Mouse (Mus musculus) T-helper 2 cell (primary cell): ENCODE results near the gene Rapgef3.

ENCODE experiments used
- in situ Hi-C: fragments of 300-600 bp; cut with MboI, MseI; formaldehyde crosslinking; loops from one replicate; pipeline ENCODE4 v1.15.1; 2025; ENCODE audit warnings: high pct_unique_total_duplicates

Gene Rapgef3

DNA sequence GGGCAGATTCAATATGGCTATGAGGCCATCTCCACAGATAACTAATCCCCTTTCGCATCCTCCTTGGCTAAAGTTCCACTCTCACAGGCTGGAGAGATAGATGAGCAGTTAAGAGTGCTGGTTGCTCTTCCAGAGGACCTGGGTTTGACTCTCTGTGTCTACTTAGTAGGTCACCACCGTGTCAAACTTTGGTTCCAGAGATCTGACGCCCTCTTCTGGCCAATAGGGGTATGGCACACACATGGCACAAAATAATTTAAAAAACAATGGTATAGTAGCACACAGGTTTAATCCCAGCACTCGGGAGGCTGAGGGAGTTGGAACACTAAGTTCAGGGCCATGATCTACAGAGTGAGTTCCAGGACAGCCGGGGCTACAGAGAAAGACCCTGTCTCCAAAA, 26.5 kb upstream of the Rapgef3 start:
- in situ Hi-C loops = loop anchor here (5.0 kb wide), 2 partner anchors 38 to 77 kb away; no protein-coding TSS in a partner anchor

DNA sequence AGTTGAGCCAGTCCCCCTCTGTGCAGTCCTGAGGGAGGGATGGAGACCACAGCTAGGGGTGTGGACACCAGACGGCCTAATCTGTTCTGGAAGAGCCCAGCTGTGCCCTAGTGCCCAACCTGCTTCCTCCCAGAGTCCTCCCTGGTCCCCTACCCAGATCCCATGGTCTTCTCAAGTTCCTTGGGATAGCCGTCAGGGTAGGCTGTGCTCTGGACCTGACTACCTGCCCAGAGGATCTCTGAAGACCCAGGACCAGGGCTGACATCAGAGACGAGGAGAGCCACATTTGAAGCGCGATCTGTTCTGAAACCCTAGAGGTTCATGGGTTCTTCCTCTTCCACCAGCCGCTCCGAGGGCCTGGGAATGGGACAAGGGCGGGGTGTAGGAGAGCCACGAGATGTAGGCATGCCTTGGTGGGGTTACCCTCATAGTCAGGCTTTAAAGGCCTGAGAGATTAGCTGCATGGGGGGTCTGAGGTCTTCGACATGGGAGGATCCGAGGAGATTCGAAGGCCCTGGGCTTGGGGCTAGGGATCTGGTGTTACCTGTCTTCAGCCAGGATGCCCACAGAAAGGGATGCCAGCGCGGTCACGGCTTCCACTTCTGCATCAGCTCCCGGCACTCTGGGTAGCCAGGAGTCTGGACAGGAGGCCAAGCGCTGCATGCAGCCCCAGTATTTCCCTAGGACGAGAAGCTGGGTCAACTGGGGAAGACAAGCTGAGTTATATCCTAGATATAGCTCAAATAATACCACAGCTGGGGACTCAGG, 25.8 kb upstream of the Rapgef3 start:
- in situ Hi-C loops = loop anchor here (5.0 kb wide), 2 partner anchors 39 to 76 kb away; no protein-coding TSS in a partner anchor

- in situ Hi-C loops = loop anchor here (5.0 kb wide), 2 partner anchors 41 to 74 kb away; no protein-coding TSS in a partner anchor
These were observed 23.4 kb upstream of the Rapgef3 start for GRCm38 (mm10) chr15:97791126-97791700.

- in situ Hi-C loops = loop anchor here (5.0 to 10.0 kb wide), 3 partner anchors 42 to 335 kb away; no protein-coding TSS in a partner anchor
These were observed 22.2 kb upstream of the Rapgef3 start for GRCm38 (mm10) chr15:97789761-97790505.

DNA sequence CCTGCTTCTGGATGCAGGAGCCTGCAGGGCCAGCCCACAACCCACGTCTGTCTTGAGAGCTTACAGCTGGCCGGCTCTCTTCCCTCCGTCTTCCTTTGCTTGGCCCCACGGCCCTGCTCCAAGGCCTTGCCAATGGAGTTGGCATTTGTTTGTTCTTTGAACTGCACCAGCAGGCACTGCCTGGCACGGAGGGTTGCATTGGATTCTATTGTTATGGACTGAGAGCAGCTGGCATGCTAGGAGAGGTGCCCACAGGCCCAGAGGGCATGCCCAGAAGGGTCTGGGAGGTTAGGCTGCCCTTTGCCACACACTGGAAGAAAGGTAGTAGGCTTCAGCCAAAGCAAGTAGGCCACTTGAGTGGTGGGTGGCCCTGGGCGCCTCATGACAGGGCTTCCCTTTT, 21.0 kb upstream of the Rapgef3 start:
- in situ Hi-C loops = loop anchor here (10.0 kb wide), 1 partner anchor 334 kb away; no protein-coding TSS in a partner anchor

DNA sequence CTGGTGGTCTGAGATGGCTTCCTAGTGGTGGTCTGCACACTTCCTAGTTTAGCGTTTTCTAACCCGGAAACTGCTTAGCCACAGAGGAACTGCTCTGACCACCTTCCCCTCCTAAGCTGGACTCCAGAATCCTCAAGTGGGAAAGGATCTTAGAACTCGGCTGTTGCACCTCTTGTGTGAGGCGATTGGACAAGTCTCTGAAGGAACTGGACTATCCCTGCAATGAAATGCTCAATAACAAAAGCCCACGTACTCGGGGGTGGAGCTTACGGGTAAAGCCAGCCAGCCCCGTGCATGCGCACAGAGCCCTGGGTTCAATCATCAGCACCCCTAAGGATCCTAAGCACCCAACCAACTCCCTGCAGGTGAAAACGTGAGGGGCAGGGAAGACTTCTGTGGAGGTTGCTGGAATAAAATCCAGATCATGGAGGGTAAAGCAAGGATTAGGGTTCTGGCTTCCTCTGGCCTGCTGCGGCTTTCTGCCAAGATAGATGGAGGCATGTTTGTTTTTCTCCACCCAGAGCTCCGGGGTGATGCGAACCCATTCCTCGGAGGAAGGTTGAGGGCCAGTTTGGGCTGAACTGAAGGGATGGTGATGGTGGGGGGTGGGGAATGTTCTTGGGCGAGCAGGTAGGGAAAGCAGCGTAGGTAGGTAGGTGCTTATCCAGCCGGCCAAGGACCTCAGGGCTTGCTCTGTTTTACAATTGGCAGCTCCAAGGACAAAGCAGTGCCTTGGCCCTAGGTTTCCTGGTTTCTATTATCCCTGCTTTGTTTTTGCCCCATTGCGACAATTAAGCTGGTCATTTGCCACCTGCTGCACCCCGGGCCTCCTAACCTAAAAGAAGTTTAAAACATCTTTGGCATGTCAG, 20.3 kb upstream of the Rapgef3 start:
- in situ Hi-C loops = loop anchor here (10.0 kb wide), 1 partner anchor 333 kb away; no protein-coding TSS in a partner anchor

DNA sequence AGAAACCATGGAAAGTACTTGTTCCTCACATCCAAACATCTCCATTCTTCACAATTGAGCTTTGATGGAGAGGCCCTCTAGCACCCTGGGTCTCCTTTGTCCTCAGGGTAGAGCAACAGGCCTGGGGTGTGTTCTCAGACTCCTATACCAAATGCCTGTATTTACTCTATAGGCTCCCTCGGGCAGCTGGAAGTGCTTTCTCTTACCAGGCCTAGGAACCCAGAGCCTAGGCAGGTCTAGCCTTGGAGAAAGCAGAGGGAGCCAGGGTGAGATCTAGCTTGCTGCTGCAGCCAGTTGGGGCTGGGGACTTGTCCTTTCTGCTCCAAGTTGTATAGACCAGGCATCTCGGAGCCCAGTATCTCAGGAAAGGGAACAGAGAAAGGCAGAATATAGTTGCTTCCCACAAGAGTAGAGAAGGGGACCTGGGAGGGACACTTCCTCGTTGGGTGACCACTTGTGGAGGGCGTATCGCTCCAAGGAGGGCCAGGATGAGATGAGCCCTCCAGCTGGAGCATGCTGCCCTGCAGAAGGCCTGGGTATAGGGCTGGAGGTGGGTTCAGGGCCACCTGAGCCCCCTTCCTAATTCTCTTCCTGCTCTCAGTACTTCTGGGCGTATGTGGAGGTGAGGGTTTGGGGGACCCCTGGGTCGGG, 19.5 kb upstream of the Rapgef3 start:
- in situ Hi-C loops = loop anchor here (10.0 kb wide), 1 partner anchor 332 kb away; no protein-coding TSS in a partner anchor

DNA sequence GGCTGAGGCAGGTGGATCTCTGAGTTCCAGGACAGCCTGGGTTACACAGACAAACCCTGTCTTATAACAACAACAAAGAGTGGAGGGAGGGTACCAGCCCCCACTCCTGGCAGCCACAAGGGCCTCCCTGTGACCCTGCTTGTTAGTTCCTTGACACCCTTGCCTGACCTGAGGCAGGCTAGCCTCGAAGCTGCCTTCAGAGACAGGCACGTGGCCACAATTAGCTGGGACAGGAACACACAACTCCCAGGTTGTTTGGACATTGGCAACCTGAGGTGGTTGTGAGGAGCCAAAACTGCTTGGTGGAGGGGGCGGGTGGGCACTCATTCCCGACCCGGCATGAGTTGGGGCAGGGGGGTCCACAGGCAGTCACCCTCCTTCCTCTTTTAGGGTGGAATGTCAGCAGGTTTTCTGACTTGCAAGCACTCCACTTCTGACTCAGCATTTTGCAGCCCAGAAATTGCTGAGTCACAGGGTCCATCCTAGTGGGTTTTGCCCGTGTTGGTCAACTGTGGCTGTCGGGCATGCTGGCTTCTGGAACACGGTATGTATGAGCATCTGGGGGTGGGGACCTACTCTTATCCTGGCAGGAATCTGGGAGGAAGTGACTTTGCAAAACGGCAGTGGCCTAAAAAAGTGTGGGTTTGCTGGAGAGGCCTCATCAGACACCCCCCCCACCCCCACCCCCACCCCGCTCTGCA, 18.8 kb upstream of the Rapgef3 start:
- in situ Hi-C loops = loop anchor here (10.0 kb wide), 1 partner anchor 332 kb away; no protein-coding TSS in a partner anchor

DNA sequence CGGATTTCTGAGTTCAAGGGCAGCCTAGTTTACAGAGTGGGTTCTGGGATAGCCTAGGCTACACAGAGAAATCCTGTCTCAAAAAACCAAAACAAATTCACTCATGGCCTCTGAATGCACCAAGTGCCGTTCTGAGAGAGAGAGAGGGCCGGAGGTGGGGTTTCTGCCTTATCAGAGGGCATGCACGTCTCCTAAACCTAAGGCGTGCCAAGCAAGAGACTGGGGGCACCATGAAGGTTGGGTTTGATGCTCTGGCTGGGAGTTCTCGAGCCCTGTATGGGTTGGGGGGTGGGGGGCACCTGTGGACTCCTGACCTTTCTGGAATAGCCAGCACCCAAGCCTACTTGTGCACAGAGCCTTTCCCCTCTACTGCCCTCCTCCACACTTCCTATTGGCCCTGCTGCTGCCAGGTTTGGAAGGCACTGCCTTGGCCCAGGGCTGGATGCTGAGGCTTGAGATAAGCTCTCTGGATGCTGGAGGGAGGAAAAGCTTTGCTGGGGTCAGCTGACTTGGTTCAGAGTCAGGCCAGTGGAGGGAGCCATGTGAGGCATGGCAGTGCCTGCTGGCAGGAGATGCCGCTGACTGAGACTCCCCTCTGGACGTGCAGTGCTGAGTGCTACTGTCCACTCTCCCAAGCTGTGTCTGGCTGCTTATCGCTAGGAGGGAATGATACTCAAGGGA, 18.1 kb upstream of the Rapgef3 start:
- in situ Hi-C loops = loop anchor here (10.0 kb wide), 1 partner anchor 331 kb away; no protein-coding TSS in a partner anchor

DNA sequence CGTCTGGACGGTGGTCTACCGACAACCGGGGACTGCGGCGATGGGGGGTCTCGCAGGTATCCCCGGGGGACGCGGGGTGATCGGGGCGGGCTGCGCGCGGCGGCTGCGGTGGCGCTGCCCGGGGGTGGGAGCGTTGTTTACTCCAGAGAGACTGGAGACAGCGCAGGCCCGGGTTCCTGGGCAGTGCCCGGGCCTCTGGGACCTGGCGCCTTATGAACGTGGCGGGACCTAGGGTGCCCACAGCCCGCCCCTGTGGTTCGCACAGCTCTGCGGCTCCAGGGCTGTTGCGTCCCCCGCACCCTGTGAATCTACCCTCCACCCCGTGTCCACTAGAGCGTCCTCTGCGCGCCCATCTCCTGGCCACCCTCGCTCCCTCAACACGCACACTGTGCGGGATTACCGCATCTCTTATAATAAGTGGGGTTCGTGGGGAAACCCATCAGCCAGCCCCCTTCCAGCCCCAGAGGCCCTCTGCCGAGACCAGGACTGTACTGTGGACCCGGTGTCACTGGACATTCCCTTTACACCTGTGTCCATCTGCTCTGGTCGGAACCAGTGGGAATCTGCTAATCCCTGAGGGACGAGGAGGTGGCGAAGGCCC, 16.9 kb upstream of the Rapgef3 start:
- in situ Hi-C loops = loop anchor here (10.0 kb wide), 1 partner anchor 330 kb away; no protein-coding TSS in a partner anchor

- in situ Hi-C loops = loop anchor here (10.0 kb wide), 1 partner anchor 329 kb away; no protein-coding TSS in a partner anchor
These were observed 16.4 kb upstream of the Rapgef3 start for GRCm38 (mm10) chr15:97784092-97784559.

GRCm38 (mm10) chr15:97782749-97783105, 15.0 kb upstream of the Rapgef3 start:
- in situ Hi-C loops = loop anchor here (10.0 kb wide), 1 partner anchor 328 kb away; no protein-coding TSS in a partner anchor

GRCm38 (mm10) chr15:97781961-97782748, 14.4 kb upstream of the Rapgef3 start:
- in situ Hi-C loops = loop anchor here (10.0 kb wide), 1 partner anchor 327 kb away; no protein-coding TSS in a partner anchor

DNA sequence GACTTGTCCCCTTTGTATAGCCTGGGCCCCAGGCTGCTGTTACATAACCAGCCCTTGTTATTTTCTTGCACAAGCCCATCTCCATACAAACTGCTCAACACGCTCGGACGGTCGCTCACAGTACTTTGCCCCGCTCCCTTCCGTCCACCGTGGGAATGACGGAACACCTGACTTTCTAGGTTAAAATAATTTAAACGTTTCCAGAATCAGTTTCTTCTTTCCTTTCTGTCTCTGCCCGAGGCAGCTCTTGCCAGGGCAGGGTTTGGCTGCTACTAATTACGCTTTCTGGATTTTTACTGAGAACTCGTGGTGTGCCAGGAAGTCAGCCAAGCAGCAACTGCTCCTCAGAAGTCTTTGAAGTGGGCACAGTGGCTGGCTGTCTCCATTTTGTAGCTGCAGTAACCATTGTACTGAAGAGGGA, 12.8 kb upstream of the Rapgef3 start:
- in situ Hi-C loops = loop anchor here (10.0 kb wide), 1 partner anchor 326 kb away; no protein-coding TSS in a partner anchor

DNA sequence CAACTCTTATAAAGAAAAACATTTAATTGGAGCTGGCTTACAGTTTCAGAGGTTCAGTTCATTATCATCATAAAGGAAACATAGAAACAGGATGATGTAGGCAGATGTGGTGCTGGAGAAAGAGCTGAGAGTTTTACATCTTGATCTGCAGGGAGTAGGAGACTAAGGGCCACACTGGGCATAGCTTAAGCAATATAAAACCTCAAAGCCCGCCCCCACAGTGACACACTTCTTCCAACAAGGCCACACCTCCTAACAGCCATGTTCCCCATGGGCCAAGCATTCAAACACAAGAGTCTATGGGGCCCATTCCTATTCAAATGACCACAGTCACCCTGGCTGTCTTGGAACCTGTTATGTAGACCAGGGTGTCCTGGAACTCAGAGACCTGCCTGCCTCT, 11.8 kb upstream of the Rapgef3 start:
- in situ Hi-C loops = no loop called here

DNA sequence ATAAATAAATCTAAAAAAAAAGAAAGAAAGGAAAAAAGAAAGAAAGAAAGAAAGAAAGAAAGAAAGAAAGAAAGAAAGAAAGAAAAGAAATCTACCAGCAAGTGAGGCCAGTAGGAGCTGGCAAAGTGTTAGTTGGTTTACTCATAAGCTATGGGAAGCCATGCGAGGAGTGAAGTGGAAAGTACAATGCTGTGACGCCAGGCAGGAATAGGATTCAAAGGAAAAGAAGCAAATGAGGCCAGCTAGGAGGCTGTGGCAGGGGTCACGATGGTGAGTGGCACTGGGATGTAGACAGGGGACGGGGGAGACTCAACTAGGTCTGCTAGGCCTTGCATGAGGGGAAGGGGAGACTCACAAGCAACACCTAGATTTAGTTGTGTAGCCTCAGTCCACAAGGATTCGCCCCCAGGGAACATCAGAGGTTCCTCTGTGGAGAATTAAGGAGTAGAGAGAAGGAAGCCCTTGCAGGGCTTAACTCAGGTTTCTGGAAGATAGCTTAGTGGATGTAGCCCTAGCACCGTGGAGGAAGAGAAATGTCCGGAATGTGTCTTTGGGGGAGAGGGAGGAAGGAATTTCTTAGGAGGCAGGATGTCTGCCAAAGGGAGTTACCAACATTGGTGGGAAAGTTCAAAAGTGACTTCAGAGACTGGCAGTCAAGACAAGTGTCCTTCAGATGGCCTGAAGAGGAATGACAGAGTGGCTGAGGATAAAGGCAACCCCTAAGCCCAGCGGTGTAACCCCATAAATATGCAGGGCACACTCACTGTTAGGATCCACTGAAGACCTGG, 10.7 kb upstream of the Rapgef3 start, which contains the start of gene Slc48a1:
Gene Slc48a1, plus strand, starts transcription at position 210 of the 788 bp plus-strand sequence.
- in situ Hi-C loops = no loop called here

DNA sequence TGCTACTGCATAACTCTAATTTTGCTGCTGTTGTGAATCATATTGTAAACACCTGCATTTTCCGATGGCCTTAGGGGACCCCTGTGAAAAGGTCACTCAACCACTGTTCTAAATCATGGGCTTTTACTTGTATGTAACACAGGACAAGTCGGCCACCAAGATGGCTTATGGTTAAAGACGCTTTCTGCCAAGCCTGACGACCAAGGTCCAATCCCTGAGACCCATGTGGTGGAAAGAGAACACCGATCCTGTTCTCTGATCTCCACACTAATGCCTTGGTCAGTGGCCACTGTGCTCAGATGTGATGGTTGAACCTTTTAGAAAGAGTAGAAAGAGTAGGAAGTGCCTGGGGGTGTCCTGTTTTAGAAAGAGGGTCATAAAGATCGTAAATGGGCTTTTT, 9.1 kb upstream of the Rapgef3 start:
- in situ Hi-C loops = no loop called here
